Mouse (Mus musculus): ENCODE measurements around the gene Rsrc1.
"Not testable (repeated sequence)": the region's sequence is repeated elsewhere in the genome, so short reads cannot be mapped to it uniquely, and the experiment has no call there.

Gene Rsrc1

DNA sequence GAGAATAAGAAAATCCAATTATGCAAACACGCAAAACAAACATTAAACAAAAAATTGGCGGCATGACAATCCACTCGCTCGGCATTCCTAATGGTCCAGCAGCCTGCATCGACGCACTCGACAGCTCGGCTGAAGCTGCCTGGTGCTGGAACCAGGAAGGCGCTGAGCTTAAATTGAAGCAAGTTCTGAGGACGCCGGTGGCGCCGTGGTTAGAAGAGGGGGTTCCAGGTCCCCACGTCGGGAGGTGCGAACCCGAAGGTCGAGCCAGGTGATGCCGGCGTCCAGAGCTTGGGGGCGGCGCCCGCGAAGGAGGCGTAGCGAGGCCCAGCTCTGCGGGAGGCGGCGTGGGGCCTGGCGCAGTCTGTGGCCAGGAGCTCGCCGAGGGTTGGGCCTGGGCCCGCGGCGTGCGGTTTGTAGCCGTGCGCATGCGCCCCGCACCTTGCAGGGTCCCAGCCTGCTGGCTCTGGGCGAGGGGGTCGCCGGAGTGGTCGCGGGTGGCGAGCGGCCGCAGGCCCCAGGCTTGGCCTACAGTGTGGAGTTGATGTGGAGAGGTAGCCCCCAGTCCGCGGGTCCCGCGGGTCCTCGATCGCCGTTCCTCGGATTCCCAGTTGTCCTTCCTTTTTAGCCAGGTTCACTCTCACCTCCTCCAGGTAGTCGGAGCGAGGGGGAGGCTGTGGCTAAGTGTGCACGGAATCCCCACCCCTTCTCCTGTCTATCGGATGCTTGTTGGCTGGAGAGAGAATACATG is 4.5 kb downstream of the Rsrc1 start:
- peak; percentile 91 for DNase-seq (ENCODE audit: low read depth, low spot score)

- DNase-seq (ENCODE audit: low read depth, low spot score), result no peak
These were observed 5.0 kb downstream of the Rsrc1 start for GRCm38 (mm10) chr3:66986287-66986560.

DNA sequence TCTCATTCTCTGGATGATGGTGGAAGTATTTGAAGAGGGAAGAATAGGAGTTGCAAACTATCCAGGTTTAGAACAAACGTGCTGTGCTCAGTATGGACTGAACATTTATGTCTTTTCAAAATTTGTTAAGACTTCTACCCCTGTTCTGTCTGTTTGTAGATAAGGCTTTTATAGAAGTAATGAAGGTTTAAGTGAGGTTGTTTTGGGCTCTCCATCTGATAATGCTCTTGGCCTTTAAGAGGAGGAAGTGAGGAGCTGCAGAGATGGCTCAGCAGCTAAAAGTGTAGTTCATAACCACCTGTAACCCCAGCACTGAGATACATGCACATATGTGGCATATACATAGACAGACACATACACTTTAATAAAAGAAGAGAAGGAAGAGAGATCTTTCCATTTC is 15.6 kb downstream of the Rsrc1 start:
- DNase-seq (ENCODE audit: low read depth, low spot score), result no peak

GRCm38 (mm10) chr3:67036387-67037062 is 55.3 kb downstream of the Rsrc1 start:
- no peak for DNase-seq (ENCODE audit: low read depth, low spot score)

DNA sequence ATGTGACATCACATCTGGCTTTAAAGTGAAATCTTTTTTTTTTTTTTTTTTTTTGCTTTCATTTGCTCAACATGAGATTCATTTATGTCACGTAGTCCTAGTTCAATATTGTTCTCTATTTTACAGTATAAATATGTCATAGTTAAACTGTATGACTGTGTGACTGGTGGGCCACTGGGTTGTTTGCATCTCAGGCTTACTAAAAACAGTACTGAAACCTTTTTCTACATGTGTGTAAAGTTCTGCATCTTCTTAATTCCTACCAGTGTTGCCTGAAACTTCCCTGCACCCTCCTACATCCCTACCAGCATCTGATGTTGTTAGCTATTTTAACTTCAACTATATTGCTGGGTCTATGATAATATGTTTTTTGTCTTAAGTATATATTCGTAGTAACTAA is 78.6 kb downstream of the Rsrc1 start:
- no peak for DNase-seq (ENCODE audit: low read depth, low spot score)

GRCm38 (mm10) chr3:67070575-67071488 is 89.6 kb downstream of the Rsrc1 start:
- no peak for DNase-seq (ENCODE audit: low read depth, low spot score)

- DNase-seq (ENCODE audit: low read depth, low spot score), result not testable (repeated sequence)
These were observed 92.5 kb downstream of the Rsrc1 start for GRCm38 (mm10) chr3:67073653-67074052.

GRCm38 (mm10) chr3:67075484-67075883 is 94.3 kb downstream of the Rsrc1 start:
- no peak for DNase-seq (ENCODE audit: low read depth, low spot score)

- DNase-seq (ENCODE audit: low read depth, low spot score), result no peak
These were observed 103.6 kb downstream of the Rsrc1 start for GRCm38 (mm10) chr3:67084742-67085141.

- no peak for DNase-seq (ENCODE audit: low read depth, low spot score)
These were observed 127.2 kb downstream of the Rsrc1 start for GRCm38 (mm10) chr3:67108428-67108827.

DNA sequence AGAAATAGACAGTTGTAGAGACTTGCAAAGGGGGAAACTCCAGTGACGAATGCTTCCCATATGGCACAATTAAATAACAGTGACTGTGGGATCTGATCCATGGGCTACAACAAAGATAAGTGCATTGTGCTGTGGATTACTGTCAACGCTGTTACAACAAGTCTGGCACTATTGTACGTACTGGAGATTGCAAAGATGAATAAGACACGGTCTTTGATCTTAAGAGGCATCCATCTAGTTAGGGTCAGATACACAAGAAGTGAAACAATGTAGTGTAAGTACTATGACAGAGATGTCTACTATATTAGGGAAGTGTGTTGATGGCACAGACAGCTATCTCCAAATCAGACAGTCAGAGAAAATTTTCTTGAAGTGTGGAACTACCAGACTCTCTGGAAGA is 135.1 kb downstream of the Rsrc1 start:
- no peak for DNase-seq (ENCODE audit: low read depth, low spot score)

DNA sequence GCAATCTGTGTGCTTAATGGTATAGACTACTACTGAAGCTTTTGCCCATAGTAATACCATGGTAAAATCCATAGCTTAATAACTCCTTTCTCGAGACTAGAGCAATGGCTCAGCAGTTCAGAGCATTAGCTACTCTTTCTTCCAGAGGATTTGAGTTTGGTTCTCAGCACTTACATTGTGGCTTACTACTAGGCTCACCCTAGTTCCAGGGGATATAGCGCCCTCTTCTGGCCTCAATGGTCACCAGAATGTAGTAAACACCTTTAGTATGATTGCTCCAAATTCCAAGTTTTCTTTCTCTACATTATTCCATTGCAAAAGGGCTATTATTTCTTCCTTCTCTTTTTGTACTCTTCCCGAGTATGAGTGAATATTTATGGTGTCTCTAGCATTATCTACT is 151.3 kb downstream of the Rsrc1 start:
- no peak for DNase-seq (ENCODE audit: low read depth, low spot score)

- no peak for DNase-seq (ENCODE audit: low read depth, low spot score)
These were observed 154.7 kb downstream of the Rsrc1 start for GRCm38 (mm10) chr3:67135749-67136375.

DNA sequence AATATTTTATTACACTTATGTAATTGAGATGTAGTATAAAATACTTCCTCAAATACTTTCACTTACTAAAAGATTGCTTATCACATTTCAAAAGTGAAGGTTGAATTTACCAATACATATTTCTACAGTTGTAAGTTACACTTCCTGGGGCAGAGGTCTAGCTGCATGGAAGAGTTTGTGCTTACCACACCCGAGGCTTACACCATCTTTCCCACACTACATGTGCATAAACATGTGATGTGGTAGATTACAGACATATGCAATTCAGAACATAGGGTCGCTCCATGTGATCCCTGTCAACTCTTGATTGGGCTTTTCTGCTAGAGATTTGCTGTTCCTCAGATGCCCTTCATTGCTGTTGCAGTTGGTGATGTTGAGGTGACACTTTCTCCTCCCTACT is 163.8 kb downstream of the Rsrc1 start:
- no peak for DNase-seq (ENCODE audit: low read depth, low spot score)

GRCm38 (mm10) chr3:67146280-67146679 is 165.1 kb downstream of the Rsrc1 start:
- DNase-seq (ENCODE audit: low read depth, low spot score), result no peak

DNA sequence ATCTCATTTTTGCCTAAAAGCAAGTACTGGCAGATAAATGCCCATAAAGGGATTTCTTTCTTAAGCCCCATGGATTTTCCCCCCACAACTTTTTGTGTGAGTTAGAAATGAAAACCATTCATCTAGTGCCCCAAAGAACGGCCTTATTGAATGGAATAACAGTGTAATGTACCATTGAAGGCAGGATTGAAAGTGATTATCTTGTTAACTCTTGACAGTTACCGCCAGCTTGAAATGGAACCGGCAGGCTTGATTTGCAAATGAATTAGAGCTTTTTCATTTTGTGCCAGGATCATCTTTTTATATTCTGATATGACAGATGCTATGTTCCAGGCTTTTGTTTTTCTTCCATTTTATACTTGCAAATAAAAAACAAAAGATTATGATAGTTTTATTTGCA is 166.1 kb downstream of the Rsrc1 start:
- DNase-seq (ENCODE audit: low read depth, low spot score), result no peak

DNA sequence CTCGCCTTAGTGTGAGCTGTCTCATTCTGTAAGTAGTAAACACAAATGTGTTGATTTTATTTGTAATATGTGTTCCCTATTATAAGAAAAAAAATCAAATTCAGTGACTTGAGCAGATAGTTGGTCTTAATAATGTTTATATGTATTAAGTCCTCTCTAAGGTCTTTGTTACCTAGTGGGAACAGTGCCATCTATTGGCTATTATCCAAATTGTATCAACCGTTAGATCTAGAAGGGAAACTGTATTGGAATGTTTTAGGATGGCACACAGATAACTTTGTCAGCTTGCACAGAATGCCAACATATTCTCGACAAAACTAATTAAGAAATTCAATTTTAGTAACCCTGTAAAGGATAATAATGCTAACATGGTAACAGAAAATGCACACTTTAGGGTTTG is 216.0 kb downstream of the Rsrc1 start:
- peak; percentile 35 for DNase-seq (ENCODE audit: low read depth, low spot score)

- DNase-seq (ENCODE audit: low read depth, low spot score), result no peak
These were observed 231.9 kb downstream of the Rsrc1 start for GRCm38 (mm10) chr3:67213047-67213457.

GRCm38 (mm10) chr3:67232617-67233241 is 251.5 kb downstream of the Rsrc1 start:
- no peak for DNase-seq (ENCODE audit: low read depth, low spot score)

- DNase-seq (ENCODE audit: low read depth, low spot score), result not testable (repeated sequence)
These were observed 261.3 kb downstream of the Rsrc1 start for GRCm38 (mm10) chr3:67242451-67242850.

- peak; percentile 67 for DNase-seq (ENCODE audit: low read depth, low spot score)
These were observed 286.3 kb downstream of the Rsrc1 start for GRCm38 (mm10) chr3:67267448-67267847.

- DNase-seq (ENCODE audit: low read depth, low spot score), result no peak
These were observed 298.6 kb downstream of the Rsrc1 start for GRCm38 (mm10) chr3:67279781-67280180.

Data from 3T3-L1 (cell line).